Mouse (Mus musculus): Measurements from ENCODE around the gene Atat1.
A peak's percentile ranks its signal among the peaks of the same experiment; 100 is the strongest.

The Atat1 gene

GRCm38 (mm10) chr17:35870884-35871696, 38.8 kb downstream of the Atat1 start:
- peak; percentile 54 for DNase-seq

GRCm38 (mm10) chr17:35870151-35870883, 39.6 kb downstream of the Atat1 start:
- peak; percentile 84 for DNase-seq

GRCm38 (mm10) chr17:35869346-35870067, 40.4 kb downstream of the Atat1 start:
- DNase-seq, result peak; percentile 69

GRCm38 (mm10) chr17:35868961-35869345, 40.9 kb downstream of the Atat1 start:
- no peak for DNase-seq

- DNase-seq, result peak; percentile 62
Observed at GRCm38 (mm10) chr17:35868165-35868820, 41.6 kb downstream of the Atat1 start.

GRCm38 (mm10) chr17:35866911-35867890, 42.7 kb downstream of the Atat1 start:
- DNase-seq, result peak; percentile 68

GRCm38 (mm10) chr17:35866281-35866831, 43.5 kb downstream of the Atat1 start:
- peak; percentile 79 for DNase-seq

- DNase-seq, result peak; percentile 92
Observed at GRCm38 (mm10) chr17:35865481-35866280, 44.2 kb downstream of the Atat1 start, which contains the start of gene Ppp1r18. Ppp1r18 (plus strand) TSS chr17:35865593.

- no peak for DNase-seq
Observed at GRCm38 (mm10) chr17:35864832-35865353, 45.0 kb downstream of the Atat1 start.

- DNase-seq, result peak; percentile 96
Observed at GRCm38 (mm10) chr17:35861198-35861857, 48.5 kb downstream of the Atat1 start, which contains the start of gene Nrm. Nrm (plus strand) TSS chr17:35861318.

- peak; percentile 22 for DNase-seq
Observed at GRCm38 (mm10) chr17:35860831-35861197, 49.1 kb downstream of the Atat1 start.

GRCm38 (mm10) chr17:35859835-35860234, 50.0 kb downstream of the Atat1 start:
- no peak for DNase-seq

GRCm38 (mm10) chr17:35859371-35859770, 50.5 kb downstream of the Atat1 start:
- no peak for DNase-seq

GRCm38 (mm10) chr17:35850974-35851373, 58.9 kb downstream of the Atat1 start:
- DNase-seq, result no peak

- no peak for DNase-seq
Observed at GRCm38 (mm10) chr17:35848112-35848511, 61.8 kb downstream of the Atat1 start.

Measured in lung, postnatal 10 days (tissue).